Mouse (Mus musculus) left cerebral cortex, adult 11 months (tissue): ENCODE measurements around the gene Phlpp1.
"Not testable (repeated sequence)": the region's sequence is repeated elsewhere in the genome, so short reads cannot be mapped to it uniquely, and the experiment has no call there.

Experiments
- DNase-seq: peaks from one replicate; pipeline ENCODE4 v3.0.0; 2022; ENCODE audit warnings: low spot score

The Phlpp1 gene

GRCm38 (mm10) chr1:106244245-106244644, 72.7 kb downstream of the Phlpp1 start:
- no peak for DNase-seq

GRCm38 (mm10) chr1:106254047-106254446, 82.5 kb downstream of the Phlpp1 start:
- DNase-seq = no peak

GRCm38 (mm10) chr1:106257176-106257575, 85.6 kb downstream of the Phlpp1 start:
- no peak for DNase-seq

- no peak for DNase-seq
Measured at GRCm38 (mm10) chr1:106268028-106268799, 96.7 kb downstream of the Phlpp1 start.

GRCm38 (mm10) chr1:106269337-106269736, 97.8 kb downstream of the Phlpp1 start:
- no peak for DNase-seq

- no peak for DNase-seq
Measured at GRCm38 (mm10) chr1:106272916-106273315, 101.4 kb downstream of the Phlpp1 start.

- no peak for DNase-seq
Measured at GRCm38 (mm10) chr1:106273801-106274200, 102.2 kb downstream of the Phlpp1 start.

GRCm38 (mm10) chr1:106274561-106275001, 103.0 kb downstream of the Phlpp1 start:
- no peak for DNase-seq

- DNase-seq = no peak
Measured at GRCm38 (mm10) chr1:106275142-106275541, 103.6 kb downstream of the Phlpp1 start.

GRCm38 (mm10) chr1:106275731-106276130, 104.2 kb downstream of the Phlpp1 start:
- no peak for DNase-seq

GRCm38 (mm10) chr1:106276824-106277223, 105.3 kb downstream of the Phlpp1 start:
- DNase-seq = no peak

GRCm38 (mm10) chr1:106277286-106277685, 105.7 kb downstream of the Phlpp1 start:
- DNase-seq = no peak

GRCm38 (mm10) chr1:106278552-106279060, 107.1 kb downstream of the Phlpp1 start:
- DNase-seq = no peak

GRCm38 (mm10) chr1:106279404-106280123, 108.0 kb downstream of the Phlpp1 start:
- no peak for DNase-seq

- no peak for DNase-seq
Measured at GRCm38 (mm10) chr1:106280171-106280913, 108.8 kb downstream of the Phlpp1 start.

- no peak for DNase-seq
Measured at GRCm38 (mm10) chr1:106286815-106287214, 115.3 kb downstream of the Phlpp1 start.

GRCm38 (mm10) chr1:106289065-106289464, 117.5 kb downstream of the Phlpp1 start:
- peak; percentile 15 for DNase-seq

GRCm38 (mm10) chr1:106289580-106289979, 118.0 kb downstream of the Phlpp1 start:
- DNase-seq = no peak

GRCm38 (mm10) chr1:106309394-106310039, 138.0 kb downstream of the Phlpp1 start:
- no peak for DNase-seq

- no peak for DNase-seq
Measured at GRCm38 (mm10) chr1:106310285-106310684, 138.7 kb downstream of the Phlpp1 start.

GRCm38 (mm10) chr1:106311830-106312229, 140.3 kb downstream of the Phlpp1 start:
- DNase-seq = not testable (repeated sequence)

GRCm38 (mm10) chr1:106314476-106314875, 142.9 kb downstream of the Phlpp1 start:
- no peak for DNase-seq
